Mouse (Mus musculus) CH12.LX (cell line): ENCODE results near the gene Vps33a. TPM values are rescaled to one million over a fixed set of nuclear protein-coding genes. Genes with fewer than 3 reads are reported as not detected.

ENCODE experiments used
- DNase-seq: peaks from one replicate; pipeline ENCODE4 v3.0.0-alpha.2; 2013; ENCODE audit errors: extremely low read depth
- H3K27ac ChIP-seq: 2 replicates; pipeline ENCODE4 v1.5.1; 2012; ENCODE audit warnings: low read depth, mild to moderate bottlenecking, control low read depth, moderate library complexity; ENCODE audit not compliant: insufficient read depth
- H3K27me3 ChIP-seq: replicated peaks from 2 replicates; pipeline ENCODE3; 2012; ENCODE audit warnings: inconsistent platforms
- H3K36me3 ChIP-seq, 2 experiments: replicated peaks in 1 of 2; 2 replicates each; pipeline versions ENCODE3 to v1.6.1; 2012; ENCODE audit warnings: inconsistent platforms in 1 of 2, low read length in 1 of 2, mild to moderate bottlenecking in 1 of 2, mixed read lengths in 1 of 2, moderate library complexity in 1 of 2; ENCODE audit not compliant: control insufficient read depth in 1 of 2, insufficient read depth in 1 of 2
- H3K4me1 ChIP-seq, 2 experiments: 2 replicates each; pipeline ENCODE4 v1.6.1; 2012; ENCODE audit warnings: inconsistent platforms in 1 of 2, moderate library complexity in 1 of 2; ENCODE audit not compliant: insufficient read depth in 2 of 2, control insufficient read depth in 1 of 2
- H3K4me2 ChIP-seq: 2 replicates; pipeline ENCODE4 v1.6.1; 2012; ENCODE audit warnings: low read depth, mild to moderate bottlenecking, control low read depth; ENCODE audit not compliant: poor library complexity, insufficient read depth, severe bottlenecking
- H3K4me3 ChIP-seq, 3 experiments: fragments of 150-350 bp in 1 of 3; sonication (generic) in 1 of 3; replicated peaks in 1 of 3; 2 replicates each; pipeline versions ENCODE3 to v1.5.1; 2011 to 2012; ENCODE audit warnings: low read depth in 2 of 3, low read length in 2 of 3, mild to moderate bottlenecking in 2 of 3, moderate library complexity in 2 of 3, control low read depth in 1 of 3, improper control_type of control experiment in 1 of 3, inconsistent platforms in 1 of 3, mixed read lengths in 1 of 3; ENCODE audit not compliant: poor library complexity in 1 of 3
- H3K79me2 ChIP-seq: replicated peaks from 2 replicates; pipeline ENCODE4 v1.6.1; 2012; ENCODE audit warnings: mild to moderate bottlenecking, moderate library complexity; ENCODE audit not compliant: control insufficient read depth, poor library complexity, insufficient read depth, severe bottlenecking; ENCODE audit errors: extremely low read depth
- H3K9ac ChIP-seq: 2 replicates; pipeline ENCODE4 v1.6.1; 2012; ENCODE audit warnings: low read depth, mild to moderate bottlenecking, control low read depth, moderate library complexity; ENCODE audit not compliant: insufficient read depth
- H3K9me3 ChIP-seq: replicated peaks from 2 replicates; pipeline ENCODE3; 2012; ENCODE audit warnings: low read length, inconsistent platforms, mixed read lengths
- BHLHE40 ChIP-seq: IDR thresholded peaks from 2 replicates; pipeline ENCODE4 v1.6.1; 2011; ENCODE audit warnings: mild to moderate bottlenecking, low read depth, low read length, improper control_type of control experiment
- CHD1 ChIP-seq: IDR thresholded peaks from 2 replicates; pipeline ENCODE4 v1.6.1; 2012; ENCODE audit warnings: low read depth, low read length, improper control_type of control experiment, inconsistent platforms
- CHD2 ChIP-seq: IDR thresholded peaks from 2 replicates; pipeline ENCODE4 v1.6.1; 2011; ENCODE audit warnings: low read length, improper control_type of control experiment
- CTCF ChIP-seq, 2 experiments: IDR thresholded peaks in 1 of 2; conservative IDR thresholded peaks in 1 of 2; 2 replicates each; pipeline ENCODE4 v1.5.1; 2011 to 2012; ENCODE audit warnings: low read depth in 2 of 2, low read length in 2 of 2, improper control_type of control experiment in 1 of 2, inconsistent platforms in 1 of 2, mild to moderate bottlenecking in 1 of 2, moderate library complexity in 1 of 2
- E2F4 ChIP-seq: IDR thresholded peaks from 2 replicates; pipeline ENCODE4 v1.6.1; 2011; ENCODE audit warnings: low read depth, low read length, improper control_type of control experiment; ENCODE audit not compliant: insufficient replicate concordance
- ELF1 ChIP-seq: IDR thresholded peaks from 2 replicates; pipeline ENCODE4 v1.6.1; 2014; ENCODE audit warnings: low read depth, mild to moderate bottlenecking, inconsistent platforms, low read length, improper control_type of control experiment
- EP300 ChIP-seq: IDR thresholded peaks from 2 replicates; pipeline ENCODE4 v1.6.1; 2011; ENCODE audit warnings: low read length, improper control_type of control experiment
- GABPA ChIP-seq: IDR thresholded peaks from 2 replicates; pipeline ENCODE4 v1.6.1; 2012; ENCODE audit warnings: low read depth, low read length, improper control_type of control experiment, inconsistent platforms; ENCODE audit not compliant: insufficient replicate concordance
- HCFC1 ChIP-seq: IDR thresholded peaks from 2 replicates; pipeline ENCODE4 v1.6.1; 2012; ENCODE audit warnings: low read depth, mild to moderate bottlenecking, inconsistent platforms, low read length, improper control_type of control experiment
- IRF4 ChIP-seq: IDR thresholded peaks from 2 replicates; pipeline ENCODE4 v1.6.1; 2014; ENCODE audit warnings: low read depth, mild to moderate bottlenecking, inconsistent platforms, low read length, improper control_type of control experiment
- JUN ChIP-seq: IDR thresholded peaks from 2 replicates; pipeline ENCODE4 v1.6.1; 2011; ENCODE audit warnings: low read depth, mild to moderate bottlenecking, low read length, improper control_type of control experiment, moderate library complexity; ENCODE audit not compliant: insufficient read depth
- JUND ChIP-seq: conservative IDR thresholded peaks from 2 replicates; pipeline ENCODE4 v1.6.1; 2011; ENCODE audit warnings: low read depth, low read length, improper control_type of control experiment
- KAT2A ChIP-seq: IDR thresholded peaks from 2 replicates; pipeline ENCODE4 v1.6.1; 2012; ENCODE audit warnings: low read length, improper control_type of control experiment, inconsistent platforms; ENCODE audit not compliant: insufficient replicate concordance
- MAFK ChIP-seq: IDR thresholded peaks from 2 replicates; pipeline ENCODE4 v1.6.1; 2011; ENCODE audit warnings: low read length, improper control_type of control experiment; ENCODE audit not compliant: insufficient replicate concordance
- MAX ChIP-seq: IDR thresholded peaks from 2 replicates; pipeline ENCODE4 v1.6.1; 2011; ENCODE audit warnings: low read length, improper control_type of control experiment
- MEF2A ChIP-seq: IDR thresholded peaks from 2 replicates; pipeline ENCODE4 v1.6.1; 2014; ENCODE audit warnings: low read depth, mild to moderate bottlenecking, inconsistent platforms, low read length, improper control_type of control experiment, borderline replicate concordance
- MXI1 ChIP-seq: IDR thresholded peaks from 2 replicates; pipeline ENCODE4 v1.6.1; 2011; ENCODE audit warnings: mild to moderate bottlenecking, low read depth, low read length, improper control_type of control experiment
- MYC ChIP-seq: IDR thresholded peaks from 2 replicates; pipeline ENCODE4 v1.6.1; 2011; ENCODE audit warnings: low read depth, mild to moderate bottlenecking, improper control_type of control experiment, low read length
- NELFE ChIP-seq: IDR thresholded peaks from 2 replicates; pipeline ENCODE4 v1.6.1; 2011; ENCODE audit warnings: low read depth, low read length, improper control_type of control experiment
- NRF1 ChIP-seq: IDR thresholded peaks from 2 replicates; pipeline ENCODE4 v1.6.1; 2014; ENCODE audit warnings: low read depth, mild to moderate bottlenecking, inconsistent platforms, low read length, improper control_type of control experiment, moderate library complexity
- POLR2A ChIP-seq: IDR thresholded peaks from 2 replicates; pipeline ENCODE4 v1.6.1; 2011; ENCODE audit warnings: low read depth, mild to moderate bottlenecking, improper control_type of control experiment, low read length
- POLR2AphosphoS2 ChIP-seq: IDR thresholded peaks from 2 replicates; pipeline ENCODE4 v1.6.1; 2011; ENCODE audit warnings: low read depth, low read length, improper control_type of control experiment
- RAD21 ChIP-seq: IDR thresholded peaks from 2 replicates; pipeline ENCODE4 v1.6.1; 2011; ENCODE audit warnings: low read depth, mild to moderate bottlenecking, low read length, improper control_type of control experiment, moderate library complexity
- RCOR1 ChIP-seq: conservative IDR thresholded peaks from 2 replicates; pipeline ENCODE4 v1.6.1; 2012; ENCODE audit warnings: low read depth, mild to moderate bottlenecking, inconsistent platforms, low read length, improper control_type of control experiment
- SIN3A ChIP-seq: IDR thresholded peaks from 2 replicates; pipeline ENCODE4 v1.6.1; 2012; ENCODE audit warnings: low read length, improper control_type of control experiment, inconsistent platforms
- SMC3 ChIP-seq: IDR thresholded peaks from 2 replicates; pipeline ENCODE4 v1.6.1; 2011; ENCODE audit warnings: low read depth, low read length, improper control_type of control experiment
- TBP ChIP-seq: conservative IDR thresholded peaks from 2 replicates; pipeline ENCODE4 v1.6.1; 2011; ENCODE audit warnings: low read depth, low read length, improper control_type of control experiment
- USF1 ChIP-seq: IDR thresholded peaks from 2 replicates; pipeline ENCODE4 v1.6.1; 2014; ENCODE audit warnings: low read depth, mild to moderate bottlenecking, inconsistent platforms, low read length, improper control_type of control experiment
- USF2 ChIP-seq: conservative IDR thresholded peaks from 2 replicates; pipeline ENCODE4 v1.6.1; 2011; ENCODE audit warnings: low read depth, low read length, improper control_type of control experiment
- ZC3H11A ChIP-seq: IDR thresholded peaks from 2 replicates; pipeline ENCODE4 v1.6.1; 2012; ENCODE audit warnings: low read depth, mild to moderate bottlenecking, inconsistent platforms, low read length, improper control_type of control experiment
- ZKSCAN1 ChIP-seq: IDR thresholded peaks from 2 replicates; pipeline ENCODE4 v1.6.1; 2012; ENCODE audit warnings: low read depth, inconsistent platforms, low read length, improper control_type of control experiment, borderline replicate concordance
- ZMIZ1 ChIP-seq: IDR thresholded peaks from 2 replicates; pipeline ENCODE4 v1.6.1; 2012; ENCODE audit warnings: low read depth, mild to moderate bottlenecking, inconsistent platforms, low read length, improper control_type of control experiment
- ZNF384 ChIP-seq: IDR thresholded peaks from 2 replicates; pipeline ENCODE4 v1.6.1; 2012; ENCODE audit warnings: low read depth, low read length, improper control_type of control experiment, inconsistent platforms
- dilution Hi-C: fragments of 300-500 bp; cut with MboI; formaldehyde crosslinking; loops from 2 replicates; pipeline ENCODE4 v1.14.3; 2020; ENCODE audit warnings: low sequenced_read_pairs; ENCODE audit not compliant: extremely low pct_unique_long_range_greater_than_20kb, extremely low pct_ligation_motif_present
- in situ Hi-C: fragments of 300-500 bp; cut with MboI; formaldehyde crosslinking; loops from 3 replicates; pipeline ENCODE4 v1.14.3; 2019; ENCODE audit warnings: low sequenced_read_pairs, low pct_ligation_motif_present, low pct_unique_long_range_greater_than_20kb, mixed read lengths
- polyA plus RNA-seq: library from polyadenylated mRNA; unstranded; fragments of >175 nt; gene quantifications from 2 replicates; pipeline ENCODE4 v1.2.1, GENCODE M21; 2012; ENCODE audit warnings: low read depth; ENCODE audit not compliant: insufficient read length
- total RNA-seq, 2 experiments: library from RNA; depleted of rRNA; stranded (reverse); fragments of 300-350 nt in 1 of 2; fragments of >200 nt in 1 of 2; gene quantifications; 2 replicates each; pipeline ENCODE4 v1.2.3; 2012 to 2014

Vps33a gene
- total and polyA plus RNA-seq, 3 experiments = 17.1 to 30.6 (median 21.0) TPM

- peaks cover 0 to 5% of the 10 kb centered on the region in 2 experiments; a peak in 1 of 4 replicates for H3K4me1 ChIP-seq
- in situ Hi-C loops (no loop called here), dilution Hi-C loops (no loop called here)
- TF ChIP-seq MAX (no peak), RAD21 (no peak), POLR2AphosphoS2 (no peak), MEF2A (no peak), ZNF384 (no peak), CTCF (conservative IDR thresholded peaks at IDR 0.05 in 1 of 2, IDR thresholded peaks at IDR 0.05 in 1 of 2; ENCODE audit: low read depth in 2 of 2, low read length in 2 of 2) (no peak), MXI1 (no peak), ZKSCAN1 (no peak), POLR2A (no peak)
- peaks cover 50 to 86% of the 10 kb centered on the region in 2 experiments for H3K36me3 ChIP-seq
- no peaks in the 10 kb centered on the region for H3K79me2 ChIP-seq
- no peaks in the 10 kb centered on the region for H3K9me3 ChIP-seq
- no peak for DNase-seq
- no peak overlapping the region for H3K27ac ChIP-seq
- H3K4me3 ChIP-seq = no peak overlapping the region
- no peaks in the 10 kb centered on the region for H3K27me3 ChIP-seq
- H3K4me2 ChIP-seq = no peak overlapping the region
- no peak overlapping the region for H3K9ac ChIP-seq
These were observed 41.4 kb upstream of the Vps33a start for GRCm38 (mm10) chr5:123614246-123614645.

GRCm38 (mm10) chr5:123609843-123610242, 37.0 kb upstream of the Vps33a start:
- H3K27me3 ChIP-seq = no peaks in the 10 kb centered on the region
- H3K4me2 ChIP-seq = no peak overlapping the region
- dilution Hi-C loops = no loop called here
- H3K9ac ChIP-seq = no peak overlapping the region
- H3K9me3 ChIP-seq = no peaks in the 10 kb centered on the region
- DNase-seq = peak; percentile 70
- H3K27ac ChIP-seq = no peak overlapping the region
- in situ Hi-C loops = no loop called here
- H3K36me3 ChIP-seq = peaks cover 51 to 93% of the 10 kb centered on the region in 2 experiments
- H3K79me2 ChIP-seq = no peaks in the 10 kb centered on the region
- H3K4me1 ChIP-seq = peaks cover 0 to 5% of the 10 kb centered on the region in 2 experiments; a peak in 2 of 4 replicates
- no peak overlapping the region for H3K4me3 ChIP-seq
- no peak for TF ChIP-seq TBP
- TF ChIP-seq GABPA = no peak
- peak; percentile 30; the same call in 1 of the 2 replicates for TF ChIP-seq MAX
- no peak for TF ChIP-seq JUN
- 0 out of 2 replicates have a peak, but pooled peaks have one; percentile 48 for TF ChIP-seq MYC
- no peak for TF ChIP-seq KAT2A
- peak; percentile 67 for TF ChIP-seq SMC3
- TF ChIP-seq MAFK = no peak
- TF ChIP-seq JUND = 0 out of 2 replicates have a peak, but pooled peaks have one; percentile 12
- TF ChIP-seq POLR2AphosphoS2 = no peak
- TF ChIP-seq HCFC1 = no peak
- TF ChIP-seq SIN3A = no peak
- no peak for TF ChIP-seq EP300
- no peak for TF ChIP-seq BHLHE40
- no peak for TF ChIP-seq USF1
- TF ChIP-seq MEF2A = no peak
- no peak for TF ChIP-seq ELF1
- no peak for TF ChIP-seq ZC3H11A
- TF ChIP-seq ZMIZ1 = no peak
- TF ChIP-seq CTCF (conservative IDR thresholded peaks at IDR 0.05 in 1 of 2, IDR thresholded peaks at IDR 0.05 in 1 of 2; ENCODE audit: low read depth in 2 of 2, low read length in 2 of 2) = peak; percentile 85 to 86
- no peak for TF ChIP-seq NRF1
- no peak for TF ChIP-seq IRF4
- peak; percentile 70 for TF ChIP-seq RAD21
- no peak for TF ChIP-seq USF2
- TF ChIP-seq CHD1 = no peak
- TF ChIP-seq MXI1 = no peak
- TF ChIP-seq CHD2 = no peak
- no peak for TF ChIP-seq E2F4
- 0 out of 2 replicates have a peak, but pooled peaks have one; percentile 28 for TF ChIP-seq NELFE
- TF ChIP-seq RCOR1 = no peak
